Mouse (Mus musculus): ENCODE data around the gene Larp4b. TPM values are rescaled to one million over a fixed set of nuclear protein-coding genes. Genes with fewer than 3 reads are reported as not detected.
A peak's percentile ranks its signal among the peaks of the same experiment; 100 is the strongest.

The Larp4b gene
- polyA plus RNA-seq, 1 experiment, result 15.7 TPM

- TF ChIP-seq GATA1 (IDR thresholded peaks at IDR 0.05; ENCODE audit: borderline replicate concordance, low read length) (0 out of 3 replicates have a peak, but pooled peaks have one; percentile 39), FLI1 (IDR thresholded peaks at IDR 0.05; ENCODE audit: low read length) (no peak)
- no peaks in the 10 kb centered on the region for H3K9me3 ChIP-seq
- no peak overlapping the region for H3K4me3 ChIP-seq (replicated peaks)
- peaks cover 99% of the 10 kb centered on the region for H3K36me3 ChIP-seq (replicated peaks; ENCODE audit: low read length)
- peaks cover 32% of the 10 kb centered on the region for H3K4me1 ChIP-seq
- H3K27me3 ChIP-seq (replicated peaks), result no peaks in the 10 kb centered on the region
Measured at GRCm38 (mm10) chr13:9169616-9170015, 75.9 kb downstream of the Larp4b start.

- Histone ChIP-seq H3K4me3 (replicated peaks) (no peak overlapping the region), H3K9me3 (no peaks in the 10 kb centered on the region), H3K27me3 (replicated peaks) (no peaks in the 10 kb centered on the region), H3K4me1 (peaks cover 32% of the 10 kb centered on the region), H3K36me3 (replicated peaks; ENCODE audit: low read length) (peaks cover 99% of the 10 kb centered on the region)
- no peak for TF ChIP-seq FLI1 (IDR thresholded peaks at IDR 0.05; ENCODE audit: low read length)
- no peak for TF ChIP-seq GATA1 (IDR thresholded peaks at IDR 0.05; ENCODE audit: borderline replicate concordance, low read length)
Measured at GRCm38 (mm10) chr13:9170726-9171125, 77.0 kb downstream of the Larp4b start.

GRCm38 (mm10) chr13:9173414-9173813 lies 79.7 kb downstream of the Larp4b start:
- Histone ChIP-seq H3K27me3 (replicated peaks) (no peaks in the 10 kb centered on the region), H3K4me1 (peaks cover 37% of the 10 kb centered on the region), H3K4me3 (replicated peaks) (peak overlapping the region; percentile 39), H3K9me3 (no peaks in the 10 kb centered on the region), H3K36me3 (replicated peaks; ENCODE audit: low read length) (peaks cover 98% of the 10 kb centered on the region)
- TF ChIP-seq GATA1 (IDR thresholded peaks at IDR 0.05; ENCODE audit: borderline replicate concordance, low read length) (no peak), FLI1 (IDR thresholded peaks at IDR 0.05; ENCODE audit: low read length) (no peak)

GRCm38 (mm10) chr13:9175171-9175570 lies 81.5 kb downstream of the Larp4b start:
- Histone ChIP-seq H3K4me1 (peaks cover 47% of the 10 kb centered on the region), H3K9me3 (no peaks in the 10 kb centered on the region), H3K4me3 (replicated peaks) (no peak overlapping the region), H3K36me3 (replicated peaks; ENCODE audit: low read length) (peaks cover 83% of the 10 kb centered on the region), H3K27me3 (replicated peaks) (no peaks in the 10 kb centered on the region)
- TF ChIP-seq GATA1 (IDR thresholded peaks at IDR 0.05; ENCODE audit: borderline replicate concordance, low read length) (no peak), FLI1 (IDR thresholded peaks at IDR 0.05; ENCODE audit: low read length) (no peak)

GRCm38 (mm10) chr13:9178270-9178669 lies 84.6 kb downstream of the Larp4b start:
- Histone ChIP-seq H3K9me3 (no peaks in the 10 kb centered on the region), H3K4me3 (replicated peaks) (no peak overlapping the region), H3K27me3 (replicated peaks) (no peaks in the 10 kb centered on the region), H3K36me3 (replicated peaks; ENCODE audit: low read length) (peaks cover 52% of the 10 kb centered on the region), H3K4me1 (peaks cover 39% of the 10 kb centered on the region)
- TF ChIP-seq FLI1 (IDR thresholded peaks at IDR 0.05; ENCODE audit: low read length), result no peak
- no peak for TF ChIP-seq GATA1 (IDR thresholded peaks at IDR 0.05; ENCODE audit: borderline replicate concordance, low read length)

GRCm38 (mm10) chr13:9178718-9179117 lies 85.0 kb downstream of the Larp4b start:
- Histone ChIP-seq H3K4me1 (peaks cover 35% of the 10 kb centered on the region), H3K9me3 (no peaks in the 10 kb centered on the region), H3K4me3 (replicated peaks) (no peak overlapping the region), H3K36me3 (replicated peaks; ENCODE audit: low read length) (peaks cover 48% of the 10 kb centered on the region), H3K27me3 (replicated peaks) (no peaks in the 10 kb centered on the region)
- TF ChIP-seq GATA1 (IDR thresholded peaks at IDR 0.05; ENCODE audit: borderline replicate concordance, low read length) (no peak), FLI1 (IDR thresholded peaks at IDR 0.05; ENCODE audit: low read length) (no peak)

GRCm38 (mm10) chr13:9180221-9180620 lies 86.5 kb downstream of the Larp4b start:
- no peak for TF ChIP-seq FLI1 (IDR thresholded peaks at IDR 0.05; ENCODE audit: low read length)
- TF ChIP-seq GATA1 (IDR thresholded peaks at IDR 0.05; ENCODE audit: borderline replicate concordance, low read length), result no peak
- Histone ChIP-seq H3K4me3 (replicated peaks) (peak overlapping the region; percentile 68), H3K4me1 (peaks cover 32% of the 10 kb centered on the region), H3K36me3 (replicated peaks; ENCODE audit: low read length) (peaks cover 33% of the 10 kb centered on the region), H3K27me3 (replicated peaks) (no peaks in the 10 kb centered on the region), H3K9me3 (no peaks in the 10 kb centered on the region)

- Histone ChIP-seq H3K9me3 (peaks cover 1% of the 10 kb centered on the region), H3K27me3 (replicated peaks) (no peaks in the 10 kb centered on the region), H3K4me1 (peaks cover 32% of the 10 kb centered on the region), H3K4me3 (replicated peaks) (no peak overlapping the region), H3K36me3 (replicated peaks; ENCODE audit: low read length) (peaks cover 24% of the 10 kb centered on the region)
- TF ChIP-seq FLI1 (IDR thresholded peaks at IDR 0.05; ENCODE audit: low read length) (no peak), GATA1 (IDR thresholded peaks at IDR 0.05; ENCODE audit: borderline replicate concordance, low read length) (no peak)
Measured at GRCm38 (mm10) chr13:9181106-9181505, 87.4 kb downstream of the Larp4b start.

GRCm38 (mm10) chr13:9181666-9182264 lies 88.1 kb downstream of the Larp4b start:
- H3K4me3 ChIP-seq (replicated peaks), result no peak overlapping the region
- H3K4me1 ChIP-seq, result peaks cover 29% of the 10 kb centered on the region
- H3K36me3 ChIP-seq (replicated peaks; ENCODE audit: low read length), result peaks cover 18% of the 10 kb centered on the region
- TF ChIP-seq FLI1 (IDR thresholded peaks at IDR 0.05; ENCODE audit: low read length), result no peak
- TF ChIP-seq GATA1 (IDR thresholded peaks at IDR 0.05; ENCODE audit: borderline replicate concordance, low read length), result no peak
- H3K9me3 ChIP-seq, result peaks cover 8% of the 10 kb centered on the region
- H3K27me3 ChIP-seq (replicated peaks), result no peaks in the 10 kb centered on the region

GRCm38 (mm10) chr13:9184281-9184680 lies 90.6 kb downstream of the Larp4b start:
- no peak overlapping the region for H3K4me3 ChIP-seq (replicated peaks)
- H3K4me1 ChIP-seq, result peaks cover 38% of the 10 kb centered on the region
- H3K9me3 ChIP-seq, result peaks cover 12% of the 10 kb centered on the region
- no peaks in the 10 kb centered on the region for H3K27me3 ChIP-seq (replicated peaks)
- H3K36me3 ChIP-seq (replicated peaks; ENCODE audit: low read length), result no peaks in the 10 kb centered on the region
- TF ChIP-seq GATA1 (IDR thresholded peaks at IDR 0.05; ENCODE audit: borderline replicate concordance, low read length) (no peak), FLI1 (IDR thresholded peaks at IDR 0.05; ENCODE audit: low read length) (no peak)
